Mouse (Mus musculus): Measurements from ENCODE around the gene Olfr1410.

DNA sequence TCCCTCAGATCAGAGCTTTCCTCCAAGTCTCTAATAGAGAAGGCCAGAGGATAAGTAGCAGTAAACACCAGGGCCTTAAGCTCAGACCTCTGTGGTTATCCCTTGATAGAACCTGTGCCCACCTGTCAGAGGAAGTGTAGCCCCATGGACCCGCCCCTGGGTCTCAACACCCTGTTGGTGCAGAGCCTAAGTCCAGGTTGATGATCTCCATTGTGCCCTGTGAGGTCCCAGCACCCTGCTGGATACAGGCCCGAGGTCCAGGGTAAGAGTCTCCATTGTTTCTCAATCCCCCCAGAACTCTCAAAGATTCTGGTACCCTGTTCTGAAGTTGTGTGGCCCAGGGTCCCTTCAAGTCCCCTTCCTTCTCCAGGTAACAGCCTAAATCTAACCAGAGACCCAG, 40.5 kb downstream of the Olfr1410 start:
- no peak for TF ChIP-seq CTCF (IDR thresholded peaks at IDR 0.05; ENCODE audit: low read depth)
- TF ChIP-seq EP300 (IDR thresholded peaks at IDR 0.05; ENCODE audit: low read depth): no peak
